Mouse (Mus musculus) kidney, embryonic 16.5 days (tissue): ENCODE results near the gene Adcyap1r1. TPM values are rescaled to one million over a fixed set of nuclear protein-coding genes. Genes with fewer than 3 reads are reported as not detected.

Experiments used
- ATAC-seq: fragments of 200-750 bp; cut with Nextera tagmentation; 2 replicates; pipeline ENCODE4 v1.8.0; 2017; ENCODE audit warnings: moderate TSS enrichment; ENCODE audit not compliant: low FRiP score, low TSS enrichment
- H3K27ac ChIP-seq: fragments of 300-500 bp; sonication (generic); 2 replicates; pipeline ENCODE4 v1.5.1; 2014; ENCODE audit warnings: low read length
- H3K27me3 ChIP-seq: fragments of 300-500 bp; sonication (generic); 2 replicates; pipeline ENCODE4 v1.6.1; 2014; ENCODE audit warnings: low read length, control low read depth, mixed read lengths; ENCODE audit not compliant: insufficient read depth
- H3K36me3 ChIP-seq: fragments of 300-500 bp; sonication (generic); 2 replicates; pipeline ENCODE4 v1.6.1; 2014; ENCODE audit warnings: low read length, control low read depth, mixed read lengths; ENCODE audit not compliant: insufficient read depth
- H3K4me1 ChIP-seq: fragments of 300-500 bp; sonication (generic); 2 replicates; pipeline ENCODE4 v1.6.1; 2014; ENCODE audit warnings: low read length, control low read depth, mixed read lengths; ENCODE audit not compliant: insufficient read depth
- H3K4me2 ChIP-seq: fragments of 300-500 bp; sonication (generic); replicated peaks from 2 replicates; pipeline ENCODE4 v1.6.1; 2014; ENCODE audit warnings: low read depth, low read length
- H3K4me3 ChIP-seq: fragments of 300-500 bp; sonication (generic); 2 replicates; pipeline ENCODE4 v1.5.1; 2014; ENCODE audit warnings: mild to moderate bottlenecking, low read length
- H3K9ac ChIP-seq: fragments of 300-500 bp; sonication (generic); replicated peaks from 2 replicates; pipeline ENCODE4 v1.6.1; 2014; ENCODE audit warnings: low read length
- H3K9me3 ChIP-seq: fragments of 300-500 bp; sonication (generic); 2 replicates; pipeline ENCODE4 v1.6.1; 2016; ENCODE audit warnings: low read length, control low read depth
- WGBS: fragments of 180-500 bp; shearing (Covaris S2); extraction: QIAGEN DNeasy Blood & Tissue Kit; methylation state at CpG from one replicate; pipeline ENCODE4 v1.1.7; 2014; 5-methylcytosine and 5-hydroxymethylcytosine counted together
- polyA plus RNA-seq: library from polyadenylated mRNA; unstranded; fragments of >200 nt; fragmentation: Nextera tagmentation; extraction: Ambion mirVana; gene quantifications from 2 replicates; pipeline ENCODE4 v1.2.1, GENCODE M21; 2015

The Adcyap1r1 gene
- polyA plus RNA-seq, 1 experiment from 2014 or later: 2.5 TPM

DNA sequence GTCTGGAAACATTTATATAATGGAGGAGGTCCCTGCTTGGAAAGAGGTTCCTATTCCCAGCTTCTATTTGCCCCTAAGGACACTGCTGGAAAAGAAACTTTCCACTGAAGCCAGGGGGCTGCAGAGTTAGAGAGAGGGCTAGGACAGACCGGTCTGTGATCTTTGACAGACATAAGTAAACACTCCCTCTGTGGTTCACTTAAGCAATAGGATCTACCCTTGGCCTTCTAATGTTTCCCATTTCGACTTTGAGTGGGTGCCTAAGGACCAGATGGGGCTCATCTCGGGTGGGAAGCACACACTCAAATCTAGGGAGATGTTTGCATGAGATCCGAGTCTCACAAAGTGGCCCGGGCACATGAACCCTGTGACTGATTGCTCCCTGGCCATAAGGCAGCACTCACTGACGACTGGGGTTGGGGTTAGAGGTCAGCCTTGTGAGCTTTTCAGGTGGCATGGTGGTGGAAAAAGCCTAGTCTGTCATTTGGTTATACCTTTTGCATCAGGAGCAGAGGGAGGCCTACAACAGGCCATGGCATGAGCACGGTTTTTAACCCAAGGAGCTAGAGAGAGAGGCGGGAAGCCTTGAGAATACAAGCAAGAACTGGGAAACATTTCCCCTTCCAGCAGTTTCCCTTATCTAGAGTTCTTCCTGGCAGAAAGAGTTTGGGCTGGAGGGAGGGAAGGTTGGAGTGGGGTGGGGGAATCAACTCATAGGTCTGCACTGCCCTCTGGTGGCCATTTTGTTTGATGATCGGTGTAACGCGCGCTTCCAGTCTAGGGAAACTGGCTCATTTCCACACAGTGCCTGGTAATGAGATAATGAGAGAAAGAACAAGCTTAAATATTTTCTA lies 59.7 kb downstream of the Adcyap1r1 start:
- ATAC-seq: peak; percentile 85
- H3K27me3 ChIP-seq: no peaks in the 10 kb centered on the region
- H3K9me3 ChIP-seq: no peaks in the 10 kb centered on the region
- WGBS: 19% methylated on average over 12 of the region's 12 CpGs
- H3K4me3 ChIP-seq: no peak overlapping the region
- H3K4me1 ChIP-seq: 0 out of 2 replicates have a peak, but pooled peaks cover 3% of the 10 kb centered on the region
- H3K36me3 ChIP-seq: no peaks in the 10 kb centered on the region
- H3K27ac ChIP-seq: no peak overlapping the region
- H3K4me2 ChIP-seq: no peak overlapping the region
- no peak overlapping the region for H3K9ac ChIP-seq

DNA sequence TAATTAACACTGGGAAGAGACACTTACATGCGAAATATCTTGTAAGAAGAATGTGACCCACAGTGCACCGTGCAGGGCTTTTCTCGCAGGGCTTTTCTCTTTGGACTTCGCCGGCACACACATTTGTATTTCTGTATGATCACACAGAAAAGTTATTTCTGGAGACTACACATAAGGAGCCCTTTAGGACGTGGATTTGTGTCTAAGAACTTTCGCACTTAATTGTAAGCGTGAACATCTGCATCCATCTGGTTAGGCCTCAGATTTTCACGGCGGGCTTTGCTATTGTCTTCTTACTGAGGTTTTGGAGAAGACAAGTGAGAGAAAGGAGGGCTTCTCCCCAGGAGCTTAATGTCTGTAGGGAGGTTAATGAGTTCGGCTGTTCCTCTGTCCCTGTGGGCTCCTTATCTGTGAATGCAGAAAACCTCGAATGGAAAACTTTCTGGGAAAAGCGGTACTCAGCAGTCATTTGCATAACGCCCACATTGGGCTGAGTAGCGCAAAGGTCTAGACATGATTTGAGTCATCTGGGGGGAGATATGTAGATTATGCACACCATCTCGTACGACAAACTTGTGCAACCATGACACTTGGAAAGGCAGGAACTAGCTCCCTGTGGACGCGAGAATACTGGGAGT lies 60.4 kb downstream of the Adcyap1r1 start:
- Histone ChIP-seq H3K27ac (no peak overlapping the region), H3K4me2 (no peak overlapping the region), H3K9ac (no peak overlapping the region), H3K4me1 (0 out of 2 replicates have a peak, but pooled peaks cover 3% of the 10 kb centered on the region), H3K36me3 (no peaks in the 10 kb centered on the region), H3K9me3 (no peaks in the 10 kb centered on the region), H3K27me3 (no peaks in the 10 kb centered on the region), H3K4me3 (no peak overlapping the region)
- 57% methylated on average over 19 of the region's 19 CpGs for WGBS
- ATAC-seq: no peak

DNA sequence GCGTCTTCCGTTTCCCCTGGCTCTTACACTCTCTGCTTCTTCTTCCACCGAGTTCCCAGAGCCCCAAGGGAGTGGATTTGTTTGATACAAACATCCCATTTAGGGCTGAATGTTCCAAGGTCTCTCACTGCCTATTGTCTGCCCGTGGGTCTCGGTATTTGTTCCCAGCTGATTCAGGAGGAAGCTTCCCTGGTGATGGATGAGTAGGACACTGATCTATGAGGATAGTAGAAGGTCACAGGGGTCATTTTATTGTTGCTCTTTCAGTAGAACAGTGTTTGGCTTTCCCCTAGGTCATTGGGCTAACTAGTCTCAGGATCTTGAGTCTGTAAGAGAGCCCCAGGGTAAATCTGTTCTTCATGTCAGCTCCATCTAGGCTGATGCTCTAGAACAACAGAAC lies 61.7 kb downstream of the Adcyap1r1 start:
- Histone ChIP-seq H3K36me3 (no peaks in the 10 kb centered on the region), H3K4me1 (0 out of 2 replicates have a peak, but pooled peaks cover 3% of the 10 kb centered on the region), H3K27ac (no peak overlapping the region), H3K4me3 (no peak overlapping the region), H3K9ac (no peak overlapping the region), H3K9me3 (no peaks in the 10 kb centered on the region), H3K27me3 (no peaks in the 10 kb centered on the region), H3K4me2 (no peak overlapping the region)
- WGBS: 61% methylated on average over 5 of the region's 5 CpGs
- ATAC-seq: no peak

DNA sequence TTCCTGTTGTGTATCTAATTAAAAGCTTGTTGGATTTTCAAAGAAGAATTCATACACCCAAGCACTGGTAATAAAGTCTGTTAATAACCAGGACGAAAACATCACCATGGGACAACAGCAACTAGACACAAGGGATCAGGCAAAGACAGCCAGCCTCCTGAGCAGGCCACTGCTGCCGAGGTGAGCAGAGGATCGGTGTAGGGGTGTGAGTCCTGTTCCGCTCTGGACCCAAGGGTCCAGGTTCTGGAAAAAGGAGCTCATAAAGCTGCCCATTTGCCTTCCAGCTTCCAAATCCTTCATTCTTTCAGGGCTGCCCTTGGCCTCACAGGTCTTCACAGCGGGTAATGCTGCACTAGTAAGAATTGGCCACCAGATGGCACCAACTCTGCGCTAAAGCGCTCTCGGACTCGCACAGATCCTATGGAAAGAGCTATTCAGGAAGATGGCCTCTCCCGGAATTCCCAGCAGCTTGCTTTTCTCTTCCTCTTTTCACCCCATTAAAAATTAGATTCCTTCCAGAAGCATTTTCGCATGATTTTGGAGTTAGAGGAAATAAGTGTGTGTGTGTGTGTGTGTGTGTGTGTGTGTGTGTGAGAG lies 67.9 kb downstream of the Adcyap1r1 start:
- no peak overlapping the region for H3K9ac ChIP-seq
- H3K27ac ChIP-seq: no peak overlapping the region
- H3K36me3 ChIP-seq: no peaks in the 10 kb centered on the region
- no peaks in the 10 kb centered on the region for H3K9me3 ChIP-seq
- peak; percentile 95 for ATAC-seq
- H3K4me3 ChIP-seq: no peak overlapping the region
- H3K4me2 ChIP-seq: 0 out of 2 replicates have a peak overlapping the region, but pooled peaks have one; percentile 32
- H3K4me1 ChIP-seq: no peaks in the 10 kb centered on the region
- no peaks in the 10 kb centered on the region for H3K27me3 ChIP-seq
- 14% methylated on average over 11 of the region's 11 CpGs for WGBS

DNA sequence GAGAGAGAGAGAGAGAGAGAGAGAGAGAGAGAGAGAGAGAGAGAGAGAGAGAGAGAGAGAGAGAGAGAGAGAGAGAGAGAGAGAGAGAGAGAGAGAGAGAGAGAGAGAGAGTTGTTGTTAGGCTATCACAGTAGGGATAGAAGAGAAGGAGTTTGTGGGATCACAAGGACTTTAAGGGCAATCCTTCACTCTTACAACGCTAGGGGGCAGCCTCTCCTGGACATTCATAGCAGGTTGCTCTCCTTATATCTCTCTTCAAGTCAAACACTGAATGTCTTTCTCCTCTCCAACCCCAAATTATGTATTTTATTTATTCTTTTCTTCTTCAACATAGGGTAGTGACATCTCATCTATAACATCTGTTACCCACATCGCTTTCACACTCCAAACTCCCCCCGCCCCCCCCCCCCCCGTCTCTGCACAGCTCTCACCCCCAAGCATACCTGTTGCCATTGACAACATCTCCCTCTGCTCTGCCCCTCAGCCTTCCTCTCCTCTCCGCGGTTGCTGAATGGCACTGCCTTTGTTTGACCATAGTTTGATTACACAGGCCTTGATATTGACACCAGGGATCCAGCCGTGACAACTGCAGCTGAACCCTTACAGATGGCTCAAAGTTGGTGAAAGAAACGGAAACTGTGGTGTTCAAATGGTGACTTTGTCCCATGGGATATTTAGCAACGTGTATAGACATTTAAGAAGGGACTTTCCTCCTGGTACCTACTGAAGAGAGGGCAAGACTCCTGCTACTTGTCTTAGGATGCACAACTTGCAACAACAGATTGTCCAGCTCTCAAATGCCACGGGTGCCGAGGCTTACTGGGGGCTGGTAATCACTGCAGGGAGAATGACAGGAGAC lies 68.7 kb downstream of the Adcyap1r1 start:
- no peaks in the 10 kb centered on the region for H3K36me3 ChIP-seq
- H3K27ac ChIP-seq: no peak overlapping the region
- H3K9ac ChIP-seq: no peak overlapping the region
- no peaks in the 10 kb centered on the region for H3K27me3 ChIP-seq
- ATAC-seq: peak; percentile 73; the same call in 1 of the 2 replicates
- H3K4me3 ChIP-seq: no peak overlapping the region
- WGBS: 60% methylated on average over 11 of the region's 11 CpGs
- H3K4me2 ChIP-seq: 0 out of 2 replicates have a peak overlapping the region, but pooled peaks have one; percentile 32
- no peaks in the 10 kb centered on the region for H3K9me3 ChIP-seq
- H3K4me1 ChIP-seq: no peaks in the 10 kb centered on the region

DNA sequence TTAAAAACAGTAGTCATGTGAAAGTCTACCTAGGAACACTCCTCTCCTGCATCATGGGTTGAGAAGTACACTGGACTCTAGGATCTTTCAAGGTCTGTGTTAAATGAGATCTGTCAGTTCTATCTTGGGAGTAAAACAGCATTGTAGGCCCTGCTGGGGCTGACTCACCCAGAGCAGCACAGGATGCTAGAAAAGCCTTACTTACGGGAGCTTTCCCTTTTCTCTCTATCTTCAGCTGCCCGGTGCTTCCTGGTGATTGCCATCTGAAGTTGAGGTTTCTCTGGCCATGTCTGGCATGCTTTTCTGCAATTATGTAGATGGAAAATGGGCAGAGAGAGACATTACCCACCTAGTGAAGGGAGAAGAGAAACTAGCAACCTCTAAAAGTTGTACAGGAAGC lies 84.7 kb downstream of the Adcyap1r1 start:
- no peaks in the 10 kb centered on the region for H3K27me3 ChIP-seq
- H3K27ac ChIP-seq: no peak overlapping the region
- no peaks in the 10 kb centered on the region for H3K9me3 ChIP-seq
- no peak overlapping the region for H3K4me2 ChIP-seq
- WGBS: 84% methylated on average over 2 of the region's 2 CpGs
- ATAC-seq: no peak
- H3K36me3 ChIP-seq: no peaks in the 10 kb centered on the region
- no peak overlapping the region for H3K4me3 ChIP-seq
- H3K4me1 ChIP-seq: no peaks in the 10 kb centered on the region
- H3K9ac ChIP-seq: no peak overlapping the region

DNA sequence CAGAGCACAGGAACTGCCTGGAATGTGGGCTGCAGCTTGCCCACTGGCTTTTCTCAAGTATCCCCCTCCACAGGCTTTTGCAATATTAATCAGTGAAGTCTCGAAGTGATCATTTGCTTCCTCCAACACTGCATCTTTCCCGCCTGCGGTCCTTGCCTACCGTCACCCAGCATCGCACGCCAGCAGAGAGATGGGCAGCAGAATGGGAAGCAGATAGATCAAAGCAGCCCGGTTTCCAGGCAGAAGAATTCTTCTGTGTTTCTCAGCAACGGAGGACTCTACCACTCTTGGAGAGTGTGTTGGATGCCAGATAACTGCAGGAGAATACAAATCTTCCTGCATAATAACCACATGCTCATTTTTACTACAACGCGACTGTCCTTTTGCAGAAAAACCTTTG lies 87.4 kb downstream of the Adcyap1r1 start:
- 80% methylated on average over 10 of the region's 10 CpGs for WGBS
- Histone ChIP-seq H3K4me1 (no peaks in the 10 kb centered on the region), H3K4me3 (no peak overlapping the region), H3K27me3 (no peaks in the 10 kb centered on the region), H3K9ac (no peak overlapping the region), H3K4me2 (no peak overlapping the region), H3K9me3 (no peaks in the 10 kb centered on the region), H3K27ac (no peak overlapping the region), H3K36me3 (no peaks in the 10 kb centered on the region)
- ATAC-seq: no peak

DNA sequence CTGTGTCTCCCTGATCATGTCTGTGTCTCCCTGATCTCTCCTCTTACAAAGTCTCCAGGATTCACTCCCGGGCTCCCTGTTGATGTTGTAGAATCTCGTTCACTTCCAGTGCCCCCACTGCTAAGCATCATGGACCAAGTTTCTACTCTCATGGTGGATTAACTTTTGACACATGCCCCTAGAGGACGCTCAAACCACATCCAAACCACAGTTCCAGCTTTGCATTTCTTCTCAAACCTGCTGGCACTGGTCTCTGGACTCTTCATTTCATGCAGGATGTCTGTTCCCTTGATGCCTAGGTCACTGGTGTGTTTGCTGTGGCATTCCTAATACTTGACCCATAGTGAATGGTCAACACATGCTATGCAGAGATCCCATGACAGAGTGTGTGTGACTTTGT lies 90.6 kb downstream of the Adcyap1r1 start:
- Histone ChIP-seq H3K4me1 (no peaks in the 10 kb centered on the region), H3K27ac (no peak overlapping the region), H3K4me2 (no peak overlapping the region), H3K9ac (no peak overlapping the region), H3K4me3 (no peak overlapping the region), H3K36me3 (no peaks in the 10 kb centered on the region), H3K9me3 (no peaks in the 10 kb centered on the region), H3K27me3 (no peaks in the 10 kb centered on the region)
- ATAC-seq: no peak
- WGBS: 56% methylated on average over 3 of the region's 3 CpGs

DNA sequence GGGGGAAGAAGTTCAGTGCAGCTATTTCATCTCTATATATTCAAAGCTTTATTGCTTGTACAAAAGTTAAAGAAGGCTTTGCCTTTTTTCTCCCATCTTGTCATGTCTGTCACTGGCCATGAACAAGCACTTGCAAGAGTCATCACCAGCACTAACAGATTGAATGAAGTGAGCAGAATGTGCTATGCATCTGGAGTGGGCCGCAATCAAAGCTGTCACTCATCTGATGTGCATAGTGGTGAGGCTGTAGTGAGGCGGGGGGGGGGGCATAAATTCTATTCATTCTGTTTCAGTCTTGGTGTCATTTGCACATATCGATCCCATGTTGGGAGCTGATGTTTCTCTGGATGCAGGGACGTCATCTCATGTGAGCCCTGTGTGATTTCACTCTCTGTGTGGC lies 91.6 kb downstream of the Adcyap1r1 start:
- no peak for ATAC-seq
- no peaks in the 10 kb centered on the region for H3K9me3 ChIP-seq
- WGBS: 84% methylated on average over 4 of the region's 4 CpGs

More for the DNA sequence above, 91.6 kb downstream of the Adcyap1r1 start:
- Histone ChIP-seq H3K4me3 (no peak overlapping the region), H3K9ac (no peak overlapping the region), H3K4me2 (no peak overlapping the region), H3K27ac (no peak overlapping the region), H3K36me3 (no peaks in the 10 kb centered on the region), H3K4me1 (no peaks in the 10 kb centered on the region), H3K27me3 (no peaks in the 10 kb centered on the region)
